In genomic region chrX:142200295-142200694, GRCm38 (mm10) we compare ENCODE assay signal across 8 mouse cellular contexts. TPM values are rescaled to one million over a fixed set of nuclear protein-coding genes. Genes with fewer than 3 reads are reported as not detected.
DNase-seq lines count a peak whose midpoint lies in the region; ATAC-seq lines count a peak whose summit lies in the region.

No protein-coding gene starts in this region.

- ATAC-seq in megakaryocyte-erythroid progenitor cell, adult 5-6 weeks (replicated peaks; ENCODE audit: low FRiP score, low TSS enrichment, poor library complexity, severe bottlenecking): 0 out of 2 replicates have a peak, but pooled peaks have one; percentile 55

- peak; percentile 28 for DNase-seq in gastrocnemius, adult 18-20 months (ENCODE audit: low spot score)
- DNase-seq in gastrocnemius, adult 8-10 months (ENCODE audit: low spot score in 2 of 2): no peak
- peak; percentile 4 for DNase-seq in urinary bladder, postnatal 14 days (ENCODE audit: low spot score)
- no peak for DNase-seq in urinary bladder, postnatal 25 days (ENCODE audit: low spot score)
- peak; percentile 72 for DNase-seq in embryo, embryonic 10.5 days (ENCODE audit: low spot score)
- peak; percentile 61 for DNase-seq in layer of hippocampus, adult 11-12 months (ENCODE audit: low spot score)
- DNase-seq in yolk sac, embryonic 10.5 days (ENCODE audit: low spot score): peak; percentile 12

RNA-seq across cellular contexts. Expression of gene Gucy2f, which starts 3.6 kb away (rescaled TPM):
- not detected for total RNA-seq in gastrocnemius, adult 18-20 months (2021)
- not detected for total RNA-seq in gastrocnemius, adult 8-10 months (2022)
- total RNA-seq in megakaryocyte-erythroid progenitor cell, adult 5-6 weeks (2014; fragmentation: Nextera tagmentation): not detected in 2 replicates
- total RNA-seq in megakaryocyte-erythroid progenitor cell, adult 5-6 weeks (2017): not detected in 2 replicates

RNA-seq across cellular contexts. Expression of gene Nxt2, which starts 26.3 kb away (rescaled TPM):
- 1 to 10 TPM; 3.4 to 4.2 TPM for total RNA-seq in gastrocnemius, adult 18-20 months (2021)
- total RNA-seq in gastrocnemius, adult 8-10 months (2022): 1 to 10 TPM; 2.7 to 3.6 (median 2.9) TPM
- total RNA-seq in megakaryocyte-erythroid progenitor cell, adult 5-6 weeks (2014; fragmentation: Nextera tagmentation): 3.9 and 7.3 TPM in 2 replicates
- total RNA-seq in megakaryocyte-erythroid progenitor cell, adult 5-6 weeks (2017): 10.6 and 15.8 TPM in 2 replicates

Comparison
In these comparisons a context has a peak if more than half of its experiments do, and no peak if none do; other contexts are left out.
1. DNase-seq: peak in gastrocnemius, adult 18-20 months (single experiment), urinary bladder, postnatal 14 days (single experiment), embryo, embryonic 10.5 days (single experiment), layer of hippocampus, adult 11-12 months (single experiment) and yolk sac, embryonic 10.5 days (single experiment); none in gastrocnemius, adult 8-10 months (0 of 2) and urinary bladder, postnatal 25 days (single experiment).